Mouse (Mus musculus) MEL (cell line): ENCODE measurements around the gene Enpp7. TPM values are rescaled to one million over a fixed set of nuclear protein-coding genes. Genes with fewer than 3 reads are reported as not detected.

Experiments used
- DNase-seq: peaks from one replicate; pipeline ENCODE4 v3.0.0; 2011; ENCODE audit warnings: low read depth, low spot score
- H3K27ac ChIP-seq: 2 replicates; pipeline ENCODE4 v1.5.1; 2012; ENCODE audit warnings: low read depth, mild to moderate bottlenecking, control low read depth, low read length, moderate library complexity; ENCODE audit not compliant: control insufficient read depth
- H3K27me3 ChIP-seq, 2 experiments: fragments of 150-350 bp in 1 of 2; sonication (generic) in 1 of 2; 2 replicates each; pipeline ENCODE4 v1.6.1; 2012; ENCODE audit warnings: low read length in 2 of 2, mild to moderate bottlenecking in 2 of 2, improper control_type of control experiment in 1 of 2, moderate library complexity in 1 of 2; ENCODE audit not compliant: insufficient read depth in 2 of 2, control insufficient read depth in 1 of 2
- H3K36me3 ChIP-seq, 2 experiments: 2 replicates each; pipeline ENCODE4 v1.6.1; 2012 to 2014; ENCODE audit warnings: low read length in 2 of 2, improper control_type of control experiment in 1 of 2, inconsistent platforms in 1 of 2, mild to moderate bottlenecking in 1 of 2; ENCODE audit not compliant: insufficient read depth in 2 of 2, control insufficient read depth in 1 of 2
- H3K4me1 ChIP-seq, 2 experiments: fragments of 150-350 bp in 1 of 2; sonication (generic) in 1 of 2; 2 replicates each; pipeline ENCODE4 v1.6.1; 2012; ENCODE audit warnings: low read length in 2 of 2, improper control_type of control experiment in 1 of 2, mild to moderate bottlenecking in 1 of 2; ENCODE audit not compliant: insufficient read depth in 2 of 2, control insufficient read depth in 1 of 2
- H3K4me3 ChIP-seq, 2 experiments: fragments of 150-350 bp in 1 of 2; sonication (generic) in 1 of 2; 2 replicates each; pipeline ENCODE4 v1.5.1; 2012; ENCODE audit warnings: low read depth in 2 of 2, low read length in 2 of 2, mild to moderate bottlenecking in 2 of 2, moderate library complexity in 2 of 2, control low read depth in 1 of 2, improper control_type of control experiment in 1 of 2; ENCODE audit not compliant: control insufficient read depth in 1 of 2, insufficient read depth in 1 of 2
- H3K79me2 ChIP-seq: 2 replicates; pipeline ENCODE4 v1.6.1; 2012; ENCODE audit warnings: mild to moderate bottlenecking, low read length, moderate library complexity; ENCODE audit not compliant: control insufficient read depth, poor library complexity, insufficient read depth
- H3K9ac ChIP-seq: 2 replicates; pipeline ENCODE4 v1.6.1; 2012; ENCODE audit warnings: low read depth, mild to moderate bottlenecking, control low read depth, low read length, moderate library complexity; ENCODE audit not compliant: control insufficient read depth, poor library complexity, severe bottlenecking
- H3K9me3 ChIP-seq: fragments of 150-350 bp; sonication (generic); replicated peaks from 2 replicates; pipeline ENCODE4 v1.6.1; 2012; ENCODE audit warnings: mild to moderate bottlenecking, low read length, improper control_type of control experiment, moderate library complexity; ENCODE audit not compliant: insufficient read depth
- BHLHE40 ChIP-seq: IDR thresholded peaks from 2 replicates; pipeline ENCODE4 v1.6.1; 2012; ENCODE audit warnings: low read depth, mild to moderate bottlenecking, inconsistent platforms, low read length, improper control_type of control experiment, borderline replicate concordance
- CTCF ChIP-seq, 3 experiments: IDR thresholded peaks in 2 of 3; conservative IDR thresholded peaks in 1 of 3; 2 replicates each; pipeline ENCODE4 v1.5.1; 2011 to 2012; ENCODE audit warnings: low read length in 3 of 3, low read depth in 2 of 3, mild to moderate bottlenecking in 2 of 3, improper control_type of control experiment in 1 of 3, inconsistent platforms in 1 of 3, mixed read lengths in 1 of 3, moderate library complexity in 1 of 3; ENCODE audit not compliant: control insufficient read depth in 1 of 3, insufficient read depth in 1 of 3, poor library complexity in 1 of 3, severe bottlenecking in 1 of 3
- ELF1 ChIP-seq: IDR thresholded peaks from 2 replicates; pipeline ENCODE4 v1.6.1; 2014; ENCODE audit warnings: low read depth, mild to moderate bottlenecking, inconsistent platforms, low read length, improper control_type of control experiment, moderate library complexity
- ETS1 ChIP-seq: IDR thresholded peaks from 2 replicates; pipeline ENCODE4 v1.6.1; 2012; ENCODE audit warnings: low read depth, mild to moderate bottlenecking, inconsistent platforms, low read length, improper control_type of control experiment, moderate library complexity
- GABPA ChIP-seq: IDR thresholded peaks from 2 replicates; pipeline ENCODE4 v1.6.1; 2012; ENCODE audit warnings: low read depth, mild to moderate bottlenecking, inconsistent platforms, low read length, improper control_type of control experiment, moderate library complexity
- HCFC1 ChIP-seq: IDR thresholded peaks from 2 replicates; pipeline ENCODE4 v1.6.1; 2012; ENCODE audit warnings: low read depth, mild to moderate bottlenecking, inconsistent platforms, low read length, improper control_type of control experiment, moderate library complexity
- KAT2A ChIP-seq: conservative IDR thresholded peaks from 2 replicates; pipeline ENCODE4 v1.6.1; 2012; ENCODE audit warnings: low read depth, low read length, improper control_type of control experiment, inconsistent platforms
- MAFK ChIP-seq: IDR thresholded peaks from 2 replicates; pipeline ENCODE4 v1.6.1; 2011; ENCODE audit warnings: low read depth, mild to moderate bottlenecking, low read length, improper control_type of control experiment, borderline replicate concordance
- MEF2A ChIP-seq: IDR thresholded peaks from 2 replicates; pipeline ENCODE4 v1.6.1; 2014; ENCODE audit warnings: low read depth, mild to moderate bottlenecking, inconsistent platforms, low read length, improper control_type of control experiment; ENCODE audit not compliant: poor library complexity, insufficient replicate concordance, severe bottlenecking; ENCODE audit errors: extremely low read depth
- MYB ChIP-seq: IDR thresholded peaks from 2 replicates; pipeline ENCODE4 v1.6.1; 2011; ENCODE audit warnings: mild to moderate bottlenecking, low read depth, low read length, improper control_type of control experiment
- POLR2A ChIP-seq, 2 experiments: IDR thresholded peaks; 2 replicates each; pipeline ENCODE4 v1.6.1; 2011 to 2012; ENCODE audit warnings: low read length in 2 of 2, mild to moderate bottlenecking in 2 of 2, control low read depth in 1 of 2, improper control_type of control experiment in 1 of 2, low read depth in 1 of 2, moderate library complexity in 1 of 2; ENCODE audit not compliant: control insufficient read depth in 1 of 2, insufficient read depth in 1 of 2, poor library complexity in 1 of 2
- POLR2AphosphoS2 ChIP-seq: IDR thresholded peaks from 2 replicates; pipeline ENCODE4 v1.6.1; 2011; ENCODE audit warnings: low read length, improper control_type of control experiment
- RCOR1 ChIP-seq: IDR thresholded peaks from 2 replicates; pipeline ENCODE4 v1.6.1; 2012; ENCODE audit warnings: low read depth, mild to moderate bottlenecking, inconsistent platforms, low read length, improper control_type of control experiment
- SMC3 ChIP-seq: IDR thresholded peaks from 2 replicates; pipeline ENCODE4 v1.6.1; 2011; ENCODE audit warnings: low read depth, low read length, improper control_type of control experiment
- TCF12 ChIP-seq: IDR thresholded peaks from 2 replicates; pipeline ENCODE4 v1.6.1; 2014; ENCODE audit warnings: low read depth, mild to moderate bottlenecking, inconsistent platforms, low read length, improper control_type of control experiment, moderate library complexity
- UBTF ChIP-seq: IDR thresholded peaks from 2 replicates; pipeline ENCODE4 v1.6.1; 2012; ENCODE audit warnings: low read depth, mild to moderate bottlenecking, inconsistent platforms, low read length, improper control_type of control experiment, moderate library complexity, borderline replicate concordance; ENCODE audit not compliant: insufficient read depth
- USF1 ChIP-seq: IDR thresholded peaks from 2 replicates; pipeline ENCODE4 v1.6.1; 2014; ENCODE audit warnings: low read depth, mild to moderate bottlenecking, inconsistent platforms, low read length, improper control_type of control experiment, moderate library complexity
- ZMIZ1 ChIP-seq: IDR thresholded peaks from 2 replicates; pipeline ENCODE4 v1.6.1; 2012; ENCODE audit warnings: low read depth, mild to moderate bottlenecking, inconsistent platforms, low read length, improper control_type of control experiment, moderate library complexity
- ZNF384 ChIP-seq: IDR thresholded peaks from 2 replicates; pipeline ENCODE4 v1.6.1; 2012; ENCODE audit warnings: low read depth, mild to moderate bottlenecking, inconsistent platforms, low read length, improper control_type of control experiment
- polyA plus RNA-seq, 2 experiments: library from polyadenylated mRNA; stranded (reverse) in 1 of 2; unstranded in 1 of 2; fragments of >175 nt in 1 of 2; fragments of >200 nt in 1 of 2; gene quantifications; 2 replicates each; pipeline versions ENCODE4 v1.2.1 to v1.2.4; 2012; ENCODE audit warnings: low replicate concordance in 2 of 2, low read depth in 1 of 2; ENCODE audit not compliant: insufficient read length in 2 of 2, insufficient read depth in 1 of 2, missing spikeins in 1 of 2
- total RNA-seq: library from RNA; depleted of rRNA; stranded (reverse); fragments of 300-350 nt; gene quantifications from 2 replicates; pipeline ENCODE4 v1.2.3, GENCODE M21; 2012

The Enpp7 gene
- total and polyA plus RNA-seq, 3 experiments, result not detected

DNA sequence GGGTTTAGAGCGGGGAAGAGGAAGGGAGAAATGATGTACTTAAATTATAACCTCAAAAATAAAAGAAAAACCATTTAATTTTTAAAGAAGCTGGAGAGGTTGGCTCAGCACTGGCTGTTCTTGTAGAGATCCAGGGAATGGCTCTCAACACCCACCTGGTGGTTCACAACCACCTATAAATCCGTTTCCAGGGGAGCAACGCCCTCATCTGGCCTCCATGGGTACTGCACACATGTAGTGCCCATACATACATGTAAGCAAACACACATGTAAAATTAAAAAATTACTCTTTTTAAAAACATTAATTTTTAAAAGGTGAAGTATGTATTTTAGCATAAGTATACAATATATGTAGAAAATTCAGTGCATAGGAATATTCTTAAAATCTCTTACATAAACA, 18.5 kb downstream of the Enpp7 start:
- TF ChIP-seq CTCF (IDR thresholded peaks at IDR 0.05 in 2 of 3, conservative IDR thresholded peaks at IDR 0.05 in 1 of 3; ENCODE audit: control insufficient read depth in 1 of 3, insufficient read depth in 1 of 3, low read depth in 2 of 3, low read length in 3 of 3, poor library complexity in 1 of 3, severe bottlenecking in 1 of 3), result peak in 1 of 3 experiments; percentile 19; a peak in 2 of 6 replicates
- no peak for TF ChIP-seq GABPA
- DNase-seq, result no peak
- Histone ChIP-seq H3K36me3 (no peaks in the 10 kb centered on the region), H3K27me3 (no peaks in the 10 kb centered on the region; a peak in 1 of 4 replicates), H3K4me3 (no peak overlapping the region), H3K79me2 (no peaks in the 10 kb centered on the region), H3K9me3 (no peaks in the 10 kb centered on the region), H3K4me1 (no peaks in the 10 kb centered on the region), H3K9ac (no peak overlapping the region), H3K27ac (no peak overlapping the region)

DNA sequence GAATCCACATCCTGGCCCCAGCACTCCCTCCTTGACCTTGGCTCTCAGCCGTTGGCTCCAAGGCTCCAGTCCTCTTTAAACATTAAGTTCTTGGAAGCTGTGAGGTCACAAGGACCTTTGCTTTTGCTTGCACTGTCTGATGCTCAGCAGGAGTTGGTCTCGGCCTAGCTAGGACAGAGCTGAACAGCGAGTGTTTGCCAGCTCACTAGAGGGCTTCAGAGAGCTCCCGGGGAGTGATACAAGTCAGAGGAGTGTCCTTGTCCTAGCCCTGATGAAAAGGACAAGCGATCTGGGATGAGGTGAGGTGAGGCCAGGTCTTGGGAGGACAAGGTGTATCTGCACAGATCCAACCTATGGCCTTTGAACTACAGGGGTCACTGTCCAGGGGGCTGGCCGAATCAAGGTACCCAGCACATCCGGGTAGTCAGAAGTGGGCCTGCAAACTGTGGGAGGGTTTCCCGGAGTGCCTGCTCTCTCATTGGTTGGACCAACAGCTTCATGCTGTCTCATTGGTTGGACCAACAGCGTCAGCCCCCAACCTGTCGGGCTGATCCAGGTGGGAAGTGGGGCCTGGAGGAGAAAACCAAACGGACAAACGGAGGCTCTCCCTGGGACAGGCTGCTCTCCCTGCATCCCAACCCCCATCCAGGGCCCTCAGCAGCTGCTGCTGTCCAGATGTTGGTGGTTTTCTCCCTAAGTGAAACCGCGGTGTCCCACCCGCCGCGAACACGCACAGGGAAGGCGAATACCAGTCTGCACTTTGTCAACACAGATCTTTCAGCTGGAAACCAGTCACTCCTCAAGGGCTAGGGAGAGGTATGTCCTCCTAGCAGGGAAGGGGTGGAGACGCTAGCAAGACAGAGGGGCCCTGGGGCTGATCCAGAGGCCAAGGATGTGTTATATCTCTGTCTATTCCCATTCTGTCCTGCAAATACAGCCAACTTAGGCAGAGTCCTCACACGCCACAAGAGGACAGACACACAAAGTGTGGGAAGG, 19.8 kb downstream of the Enpp7 start:
- Histone ChIP-seq H3K79me2 (no peaks in the 10 kb centered on the region), H3K27ac (no peak overlapping the region), H3K4me1 (no peaks in the 10 kb centered on the region), H3K36me3 (no peaks in the 10 kb centered on the region), H3K27me3 (no peaks in the 10 kb centered on the region; a peak in 1 of 4 replicates), H3K9ac (no peak overlapping the region), H3K9me3 (no peaks in the 10 kb centered on the region), H3K4me3 (no peak overlapping the region)
- TF ChIP-seq HCFC1 (no peak), RCOR1 (no peak), ZNF384 (no peak), MYB (no peak), POLR2AphosphoS2 (no peak), MEF2A (no peak)
- no peak for DNase-seq

GRCm38 (mm10) chr11:119014455-119014854, 26.5 kb downstream of the Enpp7 start:
- Histone ChIP-seq H3K4me3 (no peak overlapping the region), H3K9ac (no peak overlapping the region), H3K27me3 (no peaks in the 10 kb centered on the region; a peak in 1 of 4 replicates), H3K4me1 (no peaks in the 10 kb centered on the region), H3K36me3 (no peaks in the 10 kb centered on the region), H3K27ac (no peak overlapping the region), H3K79me2 (no peaks in the 10 kb centered on the region), H3K9me3 (no peaks in the 10 kb centered on the region)
- no peak for DNase-seq
- TF ChIP-seq TCF12 (no peak), POLR2AphosphoS2 (no peak), ETS1 (no peak), POLR2A (IDR thresholded peaks at IDR 0.05; ENCODE audit: control insufficient read depth in 1 of 2, insufficient read depth in 1 of 2, low read depth in 1 of 2, low read length in 2 of 2, poor library complexity in 1 of 2) (no peak), ZNF384 (no peak), USF1 (no peak), SMC3 (no peak), MAFK (no peak), KAT2A (no peak), ELF1 (no peak), ZMIZ1 (no peak), BHLHE40 (no peak), CTCF (IDR thresholded peaks at IDR 0.05 in 2 of 3, conservative IDR thresholded peaks at IDR 0.05 in 1 of 3; ENCODE audit: control insufficient read depth in 1 of 3, insufficient read depth in 1 of 3, low read depth in 2 of 3, low read length in 3 of 3, poor library complexity in 1 of 3, severe bottlenecking in 1 of 3) (no peak), UBTF (no peak)
